Mouse (Mus musculus) spleen, postnatal 14 days (tissue): ENCODE data around the gene Gm13199.

Experiments used
- DNase-seq, 2 experiments: peaks; one replicate each; pipeline ENCODE4 v3.0.0; 2021 to 2022; ENCODE audit warnings: low spot score in 2 of 2

Gene Gm13199

DNA sequence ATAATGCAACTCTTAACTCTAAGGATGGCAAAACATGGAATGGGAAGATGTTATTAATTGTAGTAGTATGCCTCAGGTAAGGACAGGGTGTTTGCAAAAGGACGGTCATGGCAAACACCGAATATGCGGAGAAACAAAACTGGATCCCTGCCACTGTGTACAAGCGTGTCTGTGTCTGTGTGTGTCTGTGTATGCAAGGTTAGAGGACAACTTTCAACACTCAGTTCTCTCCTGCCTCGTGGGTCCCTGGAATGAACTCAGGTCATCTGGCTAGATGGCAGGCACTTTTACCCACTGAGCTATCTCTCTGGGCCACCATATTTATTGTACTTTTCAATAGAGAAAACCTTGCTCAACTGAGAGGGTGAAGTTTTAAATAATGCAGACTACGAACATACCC lies 40.3 kb downstream of the Gm13199 start:
- no peak for DNase-seq

DNA sequence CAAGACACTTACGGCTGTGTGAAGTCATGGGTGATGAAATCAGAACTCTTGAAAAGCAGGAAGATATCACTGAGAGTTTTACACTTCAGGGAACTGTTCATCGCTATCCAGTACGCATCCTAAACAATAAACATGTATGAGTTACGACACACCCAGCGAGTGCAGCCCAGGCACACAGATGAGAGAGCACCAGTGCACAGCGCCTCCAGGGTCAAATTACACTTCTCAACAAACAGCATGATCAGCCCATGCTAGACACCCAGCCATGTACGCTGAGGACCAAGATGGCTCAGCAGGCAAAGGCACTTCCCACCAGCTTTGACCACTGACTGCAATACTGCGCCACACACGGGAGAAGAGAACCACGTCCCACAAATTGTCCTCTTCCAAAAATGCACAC lies 41.5 kb downstream of the Gm13199 start:
- DNase-seq, result no peak
